Mouse (Mus musculus) heart, adult 11 months (tissue): ENCODE data around the gene Raver2.
A peak's percentile ranks its signal among the peaks of the same experiment; 100 is the strongest.
"Not testable (repeated sequence)": the region's sequence is repeated elsewhere in the genome, so short reads cannot be mapped to it uniquely, and the experiment has no call there.

Source experiments
- DNase-seq: peaks from one replicate; pipeline ENCODE4 v3.0.0; 2022

The Raver2 gene

DNA sequence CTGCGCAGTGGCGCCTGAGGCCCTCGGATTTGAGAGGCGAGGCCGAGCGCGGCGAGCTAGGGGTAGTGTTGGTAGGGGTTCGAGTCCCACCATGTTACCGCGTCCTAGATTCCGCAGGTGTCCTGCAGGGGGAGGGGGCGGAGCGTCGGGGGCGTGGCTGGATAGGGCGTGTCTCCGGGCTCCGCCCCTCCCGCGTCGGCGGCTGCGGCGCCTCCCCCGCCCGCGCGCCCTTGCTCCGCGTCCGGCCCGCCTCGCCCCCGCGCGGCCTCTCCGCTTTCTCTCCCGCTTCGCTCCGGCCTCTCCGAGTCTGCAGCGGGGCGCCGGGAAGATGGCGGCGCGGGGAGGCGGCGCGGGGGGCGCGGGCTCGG, at the start of gene Raver2:
Raver2 (plus strand) TSS at position 198 of the 368 bp plus-strand sequence.
- DNase-seq, result peak; percentile 88

DNA sequence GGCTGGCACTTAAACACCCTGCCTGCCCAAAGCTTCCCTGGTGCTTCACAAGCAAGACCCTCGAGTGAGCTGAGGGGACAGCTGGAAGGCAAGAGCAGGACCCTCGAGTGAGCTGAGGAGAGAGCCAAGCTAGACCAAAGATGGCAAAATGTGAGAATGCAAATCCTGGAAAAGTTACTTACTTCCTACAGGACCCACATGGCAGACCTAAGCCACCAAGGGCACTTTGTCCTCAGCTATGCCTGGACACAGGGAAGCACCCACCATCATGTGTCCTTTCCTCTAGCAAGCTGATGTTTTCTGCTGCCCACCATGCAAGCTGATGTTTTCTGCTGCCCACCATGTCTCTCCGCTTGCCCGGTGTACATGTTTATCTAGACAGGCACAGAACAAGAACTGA, 48.2 kb upstream of the Raver2 start, which contains the start of gene Gm10577:
Gm10577 (minus strand) TSS at position 101 of the 400 bp plus-strand sequence.
- no peak for DNase-seq

DNA sequence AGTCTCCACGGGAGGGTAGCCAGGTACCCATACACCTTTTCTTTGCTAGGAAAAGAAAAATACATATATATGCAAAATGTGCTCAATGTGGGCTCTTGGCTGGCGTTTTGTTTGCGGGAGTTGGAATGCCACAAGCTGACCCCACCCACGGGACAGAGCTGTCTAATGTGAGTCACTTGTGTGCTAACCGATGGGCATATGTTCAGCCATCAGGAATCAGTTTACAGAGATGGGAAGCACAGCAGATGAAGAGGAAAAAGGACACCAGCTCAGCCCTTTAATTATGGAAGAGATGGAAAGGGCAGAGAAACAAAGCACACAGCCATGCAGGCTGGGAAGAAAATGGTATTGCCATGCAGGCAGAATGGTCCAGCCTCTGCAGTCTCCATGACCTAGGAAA, 42.2 kb upstream of the Raver2 start:
- DNase-seq, result no peak

- no peak for DNase-seq
These were observed 41.8 kb upstream of the Raver2 start for GRCm38 (mm10) chr4:101026995-101027394.

GRCm38 (mm10) chr4:101027852-101028411, 40.9 kb upstream of the Raver2 start:
- no peak for DNase-seq

DNA sequence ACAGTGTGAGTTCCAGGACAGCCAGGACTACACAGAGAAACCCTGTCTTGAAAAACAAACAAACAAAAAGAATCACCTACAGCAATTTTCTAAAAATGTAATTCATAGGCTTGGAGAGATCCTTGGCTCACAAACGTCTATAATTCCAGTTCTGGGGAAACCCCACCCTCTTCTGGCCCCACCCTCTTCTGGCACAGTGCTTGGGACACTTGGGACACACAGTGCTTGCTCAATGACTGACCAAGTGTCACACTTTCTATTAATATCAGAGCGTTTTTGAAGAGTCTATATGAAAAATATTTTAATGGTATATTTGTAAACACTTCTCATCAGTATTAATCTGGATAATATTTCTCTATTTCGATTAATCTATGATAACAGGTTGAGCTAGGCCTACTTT, 35.7 kb upstream of the Raver2 start:
- DNase-seq, result no peak

- DNase-seq, result no peak
These were observed 33.7 kb upstream of the Raver2 start for GRCm38 (mm10) chr4:101035131-101035530.

DNA sequence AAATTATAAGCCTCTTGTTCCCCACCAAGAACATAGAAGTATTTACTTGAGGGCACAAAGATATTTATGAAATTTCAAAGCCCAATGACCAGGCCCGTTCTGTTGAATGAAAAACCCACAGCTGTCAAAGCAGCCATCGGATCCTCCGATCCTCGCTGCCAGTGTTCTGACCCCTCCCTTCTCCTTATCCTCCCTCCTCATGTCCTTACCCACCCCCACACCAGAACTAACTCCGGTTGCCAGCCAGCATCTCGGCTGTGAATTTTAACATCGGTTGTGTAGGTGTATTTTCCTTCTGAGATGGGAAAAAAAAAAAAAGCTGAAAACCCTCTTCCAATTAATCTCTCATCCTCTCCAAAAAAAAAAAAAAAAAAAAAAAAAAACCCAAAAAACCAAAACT, 31.6 kb upstream of the Raver2 start:
- DNase-seq, result no peak

DNA sequence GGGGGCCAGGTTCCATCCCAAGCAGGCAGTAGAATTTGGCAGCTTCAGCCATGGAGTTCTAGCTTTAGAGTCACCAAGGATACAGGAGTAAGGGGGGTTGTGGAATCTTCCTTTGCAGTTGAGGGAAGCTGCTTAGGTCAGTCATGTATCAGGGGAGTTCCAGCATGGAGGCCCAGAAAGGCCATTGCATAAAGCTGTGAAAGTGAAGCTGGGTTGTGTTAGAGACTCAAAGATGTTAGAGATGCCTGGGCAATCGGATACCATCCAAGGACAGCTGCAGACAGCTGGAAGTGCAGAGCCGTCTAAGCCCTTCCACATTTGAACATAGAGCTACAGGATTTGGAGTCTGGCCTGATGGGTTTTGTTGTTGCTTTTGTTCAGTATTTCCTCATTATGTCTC, 25.1 kb upstream of the Raver2 start:
- DNase-seq, result peak; percentile 95

DNA sequence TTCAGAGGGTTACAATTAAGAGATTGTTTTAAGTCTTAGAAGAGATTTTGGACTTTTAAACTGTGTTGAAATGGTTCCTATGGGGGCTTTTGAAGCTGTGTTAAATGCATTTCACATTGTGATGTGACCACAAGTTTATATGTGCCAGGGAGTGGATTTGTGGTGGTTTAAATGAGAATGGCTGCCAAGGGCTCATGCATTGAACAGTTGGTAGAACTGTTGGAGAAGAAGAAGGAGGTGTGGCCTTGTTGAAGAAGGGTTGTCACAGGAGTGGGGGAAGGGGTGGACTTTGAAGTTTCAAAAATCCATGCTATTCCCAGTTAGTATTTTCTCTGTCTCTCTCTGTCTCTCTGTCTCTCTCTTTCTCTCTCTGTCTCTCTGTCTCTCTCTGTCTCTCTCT, 24.6 kb upstream of the Raver2 start:
- DNase-seq, result no peak

GRCm38 (mm10) chr4:101046576-101046975, 22.2 kb upstream of the Raver2 start:
- DNase-seq, result no peak

GRCm38 (mm10) chr4:101062146-101062545, 6.6 kb upstream of the Raver2 start:
- DNase-seq, result no peak

- no peak for DNase-seq
These were observed 2.4 kb upstream of the Raver2 start for GRCm38 (mm10) chr4:101066401-101066800.

DNA sequence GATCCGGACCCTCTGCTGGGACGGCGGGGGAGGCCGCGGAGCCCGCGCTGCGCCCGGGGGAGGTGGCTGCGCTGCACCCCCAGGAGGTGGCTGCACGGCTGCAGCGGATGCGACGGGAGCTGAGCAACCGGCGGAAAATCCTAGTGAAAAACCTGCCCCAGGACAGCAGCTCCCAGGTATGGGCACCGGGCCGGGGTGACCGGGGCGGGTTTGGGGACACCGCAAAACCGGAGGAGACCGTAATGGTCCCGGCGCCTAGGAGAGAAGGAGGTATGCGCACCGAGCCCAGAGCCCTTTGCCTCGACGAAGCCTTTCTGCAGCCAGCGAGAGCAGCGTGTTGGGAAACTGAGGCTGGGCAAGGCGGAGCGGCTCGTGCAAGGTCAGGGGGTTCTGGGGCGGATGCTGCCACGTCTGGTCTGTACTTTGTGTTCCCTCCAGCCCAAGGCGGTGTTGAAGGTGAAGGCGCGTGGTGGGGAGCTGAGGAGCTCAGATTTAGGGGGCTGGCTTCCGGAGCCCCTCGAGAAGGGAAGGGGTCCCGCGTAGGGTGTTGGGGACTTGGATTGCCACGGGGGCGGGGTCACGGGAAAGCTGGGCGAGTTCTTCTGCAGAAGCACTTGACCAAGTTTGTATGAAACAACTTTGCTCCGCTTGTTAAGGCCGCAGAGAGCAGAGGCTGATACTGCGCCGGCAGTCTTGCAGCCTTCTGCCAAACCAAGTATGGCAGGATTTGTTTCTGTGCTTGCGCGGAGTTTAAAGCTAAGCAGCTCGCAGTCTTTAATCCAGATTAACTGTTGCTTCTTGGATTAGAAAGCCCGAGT, 580 bp downstream of the Raver2 start:
- DNase-seq, result peak; percentile 85

GRCm38 (mm10) chr4:101071570-101071969, 2.8 kb downstream of the Raver2 start:
- DNase-seq, result no peak

GRCm38 (mm10) chr4:101076425-101076824, 7.6 kb downstream of the Raver2 start:
- no peak for DNase-seq

GRCm38 (mm10) chr4:101080016-101080415, 11.2 kb downstream of the Raver2 start:
- no peak for DNase-seq

DNA sequence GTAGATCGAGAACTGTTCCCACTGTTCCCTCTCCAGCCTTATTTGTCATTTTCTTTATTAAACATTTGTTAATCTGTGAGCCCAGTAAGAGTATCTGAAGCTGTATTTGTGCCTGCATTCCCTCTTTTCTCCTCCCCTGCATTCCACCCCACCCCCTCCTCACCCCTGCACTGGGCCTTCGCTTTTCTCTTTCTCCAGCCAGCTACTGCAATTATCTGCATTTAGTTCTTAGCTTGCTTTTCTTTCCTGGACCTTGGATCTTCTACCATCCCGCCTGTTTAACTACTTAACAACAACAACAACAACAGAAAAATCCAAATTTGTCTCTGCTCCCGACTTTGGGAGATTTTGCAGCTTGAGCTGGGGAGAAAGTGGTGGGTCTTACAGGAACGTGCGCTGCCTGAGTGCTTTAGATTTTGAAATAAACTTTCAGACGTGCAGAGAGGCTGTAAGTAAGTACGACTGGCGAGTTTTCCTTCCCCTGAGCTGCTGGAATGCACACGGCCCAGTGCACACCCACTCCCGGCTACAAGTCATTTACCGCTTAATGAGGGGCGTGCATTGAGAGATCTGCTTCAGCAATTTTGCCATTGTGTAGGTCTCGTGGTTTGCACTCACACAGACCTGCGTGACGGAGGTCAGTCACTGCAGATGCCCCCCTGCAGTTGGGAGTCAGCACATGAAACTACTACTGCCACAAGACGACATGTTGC, 13.5 kb downstream of the Raver2 start:
- DNase-seq, result no peak

GRCm38 (mm10) chr4:101084863-101085262, 16.1 kb downstream of the Raver2 start:
- no peak for DNase-seq

- DNase-seq, result no peak
These were observed 17.3 kb downstream of the Raver2 start for GRCm38 (mm10) chr4:101086040-101086439.

GRCm38 (mm10) chr4:101087721-101088120, 18.9 kb downstream of the Raver2 start:
- DNase-seq, result no peak

- not testable (repeated sequence) for DNase-seq
These were observed 21.8 kb downstream of the Raver2 start for GRCm38 (mm10) chr4:101090630-101091029.

- no peak for DNase-seq
These were observed 24.5 kb downstream of the Raver2 start for GRCm38 (mm10) chr4:101093292-101093691.

DNA sequence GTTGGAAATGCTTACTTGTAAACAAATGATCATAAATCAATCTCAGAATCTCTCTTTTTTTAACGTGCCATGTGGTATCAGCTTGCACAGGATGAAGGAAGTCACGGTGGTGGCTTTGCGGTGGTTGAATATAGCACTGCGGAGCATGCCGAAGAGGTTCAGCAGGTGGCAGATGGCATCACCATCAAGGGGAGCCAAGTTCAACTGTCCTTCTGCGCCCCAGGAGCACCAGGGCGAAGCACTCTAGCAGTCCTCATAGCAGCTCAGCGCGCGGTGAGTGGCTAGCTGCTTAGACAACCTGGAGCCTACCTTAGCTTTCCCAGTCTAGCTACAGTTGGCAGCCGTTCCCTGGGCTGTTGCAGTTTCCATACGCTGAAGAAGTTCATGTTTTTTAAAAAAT, 38.3 kb downstream of the Raver2 start:
- no peak for DNase-seq
